Mouse (Mus musculus) common myeloid progenitor, adult 5-6 weeks (primary cell): Measurements from ENCODE around the gene Cenpf. TPM values are rescaled to one million over a fixed set of nuclear protein-coding genes. Genes with fewer than 3 reads are reported as not detected.

Experiments used
- ATAC-seq: replicated peaks from 2 replicates; pipeline ENCODE4 v1.8.0; 2016; ENCODE audit warnings: low read depth, mild to moderate bottlenecking, moderate TSS enrichment, inconsistent platforms; ENCODE audit not compliant: poor library complexity, severe bottlenecking
- total RNA-seq: library from RNA; stranded (forward); fragments of 200-1000, 187-1606 nt; gene quantifications from 2 replicates; pipeline ENCODE4 v1.2.3, GENCODE M21; 2017

Gene Cenpf
- 54.4 and 83.6 TPM in 2 replicates for total RNA-seq

DNA sequence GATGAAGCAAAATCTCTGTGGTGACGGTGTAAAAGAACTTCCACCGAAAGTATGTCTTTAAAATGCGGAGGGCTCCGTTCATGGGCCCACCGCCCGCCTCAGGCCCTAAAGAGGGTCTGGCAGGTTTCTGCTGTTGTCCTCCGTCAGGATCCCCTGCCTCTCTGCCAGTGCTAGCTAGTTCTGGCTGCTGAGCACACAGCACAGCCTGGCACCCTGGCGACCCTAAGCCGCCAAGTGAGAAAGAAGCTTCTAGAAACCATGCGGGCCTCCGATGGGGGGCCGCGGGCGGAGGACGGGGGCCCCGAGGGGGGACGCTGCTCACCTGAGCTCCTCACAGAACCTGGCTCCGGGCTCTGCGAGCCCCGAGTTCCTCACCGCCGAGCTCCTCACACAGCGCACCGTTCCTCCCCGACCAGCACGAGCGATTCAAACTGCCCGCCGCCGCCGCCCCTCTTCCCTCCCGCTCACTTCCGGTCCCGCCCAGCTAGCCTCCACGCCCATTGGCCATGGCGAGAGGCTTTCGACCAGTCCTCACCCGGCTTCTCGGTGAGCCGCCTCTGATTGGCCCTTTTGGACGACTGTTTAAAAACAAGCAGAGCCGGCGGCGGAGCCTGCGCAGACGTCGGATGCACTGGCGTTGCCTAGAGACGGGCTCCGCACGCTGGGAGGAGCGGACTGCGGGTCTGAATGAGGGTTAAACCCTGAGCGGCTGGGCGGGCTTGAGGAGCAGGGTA, at the start of gene Cenpf:
TSS of gene Cenpf (minus strand) at position 433 of the 734 bp plus-strand sequence.
- peak; percentile 99 for ATAC-seq

DNA sequence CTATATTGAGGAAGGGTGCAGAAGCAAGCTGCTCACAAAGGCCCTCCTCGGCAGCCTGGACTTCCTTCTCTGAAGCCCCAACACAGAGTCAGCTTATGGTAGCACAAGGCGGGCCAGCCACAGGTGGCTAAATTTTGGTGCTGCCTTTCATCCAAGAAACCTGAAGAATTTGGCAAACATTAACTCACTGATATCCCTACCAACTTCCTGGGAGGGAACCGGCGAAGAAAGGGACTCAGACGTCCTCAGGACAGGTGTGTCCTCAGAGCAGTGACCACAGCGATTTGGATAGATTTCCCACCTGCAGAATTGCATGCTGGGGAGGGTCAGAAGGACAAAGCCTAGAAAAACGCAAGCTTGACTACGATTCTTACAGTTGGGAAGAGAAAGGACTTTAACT, 44.3 kb upstream of the Cenpf start:
- no peak for ATAC-seq

DNA sequence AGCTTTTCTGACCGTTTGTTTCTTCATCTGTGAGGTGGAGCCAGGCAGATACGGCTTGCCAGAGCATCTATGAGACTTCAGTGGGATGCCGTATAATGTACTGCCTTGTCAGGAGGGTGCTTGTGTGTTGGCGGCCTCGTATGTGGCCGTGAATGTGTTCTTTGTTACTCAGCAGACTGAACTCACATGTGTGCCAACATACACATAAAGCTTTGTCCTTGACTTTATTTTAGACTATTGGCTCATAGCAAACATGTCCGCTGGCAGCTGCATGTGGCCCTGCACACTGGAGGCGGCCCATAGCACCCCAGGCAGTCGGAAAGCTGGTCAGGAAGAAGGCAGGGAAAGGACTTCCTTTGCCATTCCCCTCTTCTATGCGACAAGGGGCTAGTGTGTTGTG, 43.8 kb upstream of the Cenpf start:
- no peak for ATAC-seq

DNA sequence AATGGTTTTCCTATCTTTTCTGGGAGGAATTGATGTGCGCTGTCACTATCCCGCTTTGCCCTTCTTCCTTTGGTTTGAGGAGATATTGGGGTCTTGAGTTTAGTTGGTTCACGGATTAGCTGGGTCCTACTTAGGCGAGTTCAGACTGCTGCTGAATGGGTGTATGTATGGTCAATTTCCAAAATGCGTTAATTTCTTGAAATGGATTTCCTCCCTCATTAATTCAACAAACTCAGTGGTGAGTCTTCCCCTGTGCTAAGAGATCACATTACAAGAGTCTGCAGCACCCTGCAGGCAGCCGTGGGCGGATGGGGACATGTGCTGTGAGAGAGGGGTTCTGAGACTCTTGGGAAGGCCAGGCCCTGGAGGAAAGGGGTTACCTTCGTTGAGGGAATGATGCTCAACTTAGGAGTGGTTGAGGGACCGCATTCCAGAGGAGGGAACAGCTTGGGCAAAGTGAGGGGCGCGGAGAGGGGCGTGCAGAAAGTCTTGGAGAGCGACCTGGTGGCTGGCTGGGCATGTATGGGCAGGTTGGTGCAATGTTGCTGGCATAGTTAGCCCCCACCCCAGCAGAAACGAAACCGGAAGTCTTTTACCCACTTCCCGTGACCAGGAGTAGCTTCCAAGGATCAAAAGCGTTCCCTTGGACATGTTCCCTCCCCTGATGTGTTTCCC, 41.4 kb upstream of the Cenpf start:
- ATAC-seq, result no peak

DNA sequence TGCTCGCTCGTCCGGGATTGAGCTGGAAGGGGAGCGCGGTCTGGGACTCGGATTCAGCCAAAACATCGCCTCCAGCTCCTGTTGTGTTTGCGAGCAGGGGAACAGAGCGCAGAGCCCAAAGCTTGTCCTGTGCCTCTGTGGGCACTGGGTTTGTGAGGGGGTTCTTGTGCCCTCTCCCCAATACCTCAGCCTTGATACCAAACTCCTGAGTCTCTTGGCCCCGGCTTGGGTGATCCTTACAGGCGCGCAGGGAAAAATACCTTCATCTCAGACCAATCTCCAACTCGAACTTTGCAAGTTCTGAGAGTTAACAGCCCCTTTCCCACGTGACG, 40.9 kb upstream of the Cenpf start:
- ATAC-seq, result no peak

DNA sequence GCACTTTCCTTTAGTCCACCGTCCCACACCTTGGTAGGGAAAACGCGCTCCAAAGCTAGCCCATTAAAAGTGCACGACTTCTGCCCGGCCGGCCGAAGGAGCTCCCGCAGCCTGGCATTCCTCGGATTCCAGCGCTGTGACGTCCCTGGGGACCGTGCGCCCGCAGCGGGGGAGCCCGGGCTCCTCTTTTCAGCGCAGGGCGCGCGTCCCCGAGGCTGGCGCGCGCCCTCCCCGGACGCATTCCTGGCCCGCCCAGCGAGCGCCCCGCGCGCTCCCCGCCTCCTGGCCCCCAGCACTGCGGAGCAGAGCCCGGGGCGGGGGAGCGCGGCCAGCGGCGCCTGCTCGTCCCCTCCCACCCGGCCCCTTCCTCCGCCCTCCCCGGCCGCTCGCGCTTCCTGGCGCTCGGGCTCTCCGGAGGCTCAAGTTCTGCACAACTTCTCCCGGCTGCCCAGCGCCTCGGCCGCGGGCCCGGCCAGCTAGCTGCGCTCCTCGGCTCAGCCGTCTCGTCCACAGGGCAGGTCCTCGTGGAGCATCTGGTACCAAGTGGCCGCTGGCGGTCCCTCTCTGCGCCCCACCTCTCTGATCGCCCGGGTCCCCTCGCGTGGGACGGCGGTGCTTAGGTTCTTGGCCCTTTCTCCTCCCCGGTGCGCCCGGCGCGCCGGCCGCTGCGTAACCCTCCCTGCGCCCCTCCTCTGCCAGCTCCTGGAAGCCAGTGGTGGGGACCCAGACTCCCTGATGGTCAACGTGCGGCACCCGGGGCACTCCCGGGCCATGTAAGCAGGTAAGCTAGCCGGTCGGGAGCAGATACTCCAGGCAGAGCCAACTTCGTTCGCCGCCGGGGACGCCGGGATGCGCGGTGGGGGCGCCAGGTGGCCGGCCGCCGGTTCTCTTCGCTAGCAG, 40.2 kb upstream of the Cenpf start, which contains the start of gene Ptpn14:
TSS of gene Ptpn14 (plus strand) at position 385 of the 900 bp plus-strand sequence.
- ATAC-seq, result peak; percentile 55

DNA sequence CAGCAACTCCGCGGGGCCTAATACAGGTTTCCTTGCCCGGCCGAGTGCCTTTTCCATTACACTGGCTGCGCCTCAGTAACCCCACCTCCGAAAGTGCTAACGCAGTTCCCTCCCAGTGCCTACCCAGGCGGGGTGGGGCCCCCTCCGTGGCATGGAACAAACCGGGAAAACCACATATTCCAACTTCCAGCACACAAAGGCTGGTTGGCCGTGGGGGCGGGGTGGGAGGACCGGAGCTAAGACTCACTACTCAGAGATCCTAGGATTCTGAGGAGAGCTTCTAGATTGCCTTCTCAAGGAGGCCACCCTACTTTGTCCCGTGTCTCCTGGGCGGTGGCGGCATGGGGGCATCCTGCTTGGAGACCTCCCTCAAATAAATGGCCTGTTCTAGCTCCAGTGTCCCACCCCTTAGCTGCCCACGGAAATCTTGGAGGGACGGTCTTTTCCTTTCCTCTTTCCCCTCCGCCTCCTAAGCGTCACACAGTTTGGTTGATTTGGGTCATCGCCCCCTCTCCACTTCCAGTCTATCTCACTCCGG, 39.5 kb upstream of the Cenpf start:
- ATAC-seq, result 0 out of 2 replicates have a peak, but pooled peaks have one; percentile 7

DNA sequence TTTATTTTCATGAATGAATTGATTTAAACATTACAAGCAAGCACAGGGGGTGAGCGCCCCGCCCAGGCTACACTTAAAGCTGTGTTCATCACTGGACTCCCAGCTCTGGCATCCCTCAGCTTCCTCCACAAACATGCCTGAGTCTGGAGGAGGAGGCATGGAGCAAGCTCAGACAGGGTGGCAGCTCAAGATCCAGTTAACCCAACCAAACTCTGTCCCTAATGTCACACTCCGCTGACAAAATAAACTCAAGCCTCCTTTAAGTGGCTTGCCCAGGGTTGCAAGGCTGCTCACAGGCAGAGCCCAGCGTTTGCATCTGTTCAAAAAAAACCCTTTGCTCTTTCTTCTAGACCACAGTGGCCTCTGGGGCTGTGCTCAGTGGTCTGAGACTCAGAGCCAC, 38.2 kb upstream of the Cenpf start:
- ATAC-seq, result no peak

DNA sequence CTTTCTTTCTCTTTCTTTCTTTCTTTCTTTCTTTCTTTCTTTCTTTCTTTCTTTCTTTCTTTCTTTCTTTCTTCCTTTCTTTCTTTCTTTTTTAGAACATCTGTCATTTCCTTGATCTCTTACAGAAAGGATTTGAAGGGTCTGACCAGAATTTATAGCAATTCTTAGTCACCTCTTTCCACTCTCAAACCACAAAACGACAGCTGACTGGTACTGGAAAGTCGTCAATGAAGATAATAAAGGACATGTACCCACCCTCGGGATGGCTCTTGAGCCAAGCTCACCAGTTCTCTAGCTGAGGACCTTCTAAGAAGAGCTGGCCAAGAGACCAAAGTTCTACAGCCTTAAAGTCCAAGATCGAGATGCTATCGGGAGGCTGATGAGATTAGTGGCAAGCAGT, 30.7 kb upstream of the Cenpf start:
- ATAC-seq, result no peak

DNA sequence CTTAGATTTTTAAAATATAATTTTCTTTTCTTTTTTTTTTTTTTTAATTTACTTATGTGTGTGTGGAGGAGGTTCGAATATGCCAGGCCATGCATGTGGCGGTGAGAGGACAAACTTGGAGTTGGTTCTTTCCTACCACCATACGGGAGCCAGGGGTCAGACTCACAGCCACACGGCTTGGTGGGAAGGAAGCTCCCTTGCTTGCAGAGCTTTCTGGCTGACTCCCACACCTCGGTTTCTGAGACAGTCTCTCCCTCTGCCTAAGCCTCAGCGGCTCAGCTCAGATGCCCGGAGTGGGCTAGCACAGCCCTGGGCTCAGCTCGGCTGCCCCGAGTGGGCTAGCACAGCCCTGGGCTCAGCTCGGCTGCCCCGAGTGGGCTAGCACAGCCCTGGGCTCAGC, 29.7 kb upstream of the Cenpf start:
- ATAC-seq, result no peak

DNA sequence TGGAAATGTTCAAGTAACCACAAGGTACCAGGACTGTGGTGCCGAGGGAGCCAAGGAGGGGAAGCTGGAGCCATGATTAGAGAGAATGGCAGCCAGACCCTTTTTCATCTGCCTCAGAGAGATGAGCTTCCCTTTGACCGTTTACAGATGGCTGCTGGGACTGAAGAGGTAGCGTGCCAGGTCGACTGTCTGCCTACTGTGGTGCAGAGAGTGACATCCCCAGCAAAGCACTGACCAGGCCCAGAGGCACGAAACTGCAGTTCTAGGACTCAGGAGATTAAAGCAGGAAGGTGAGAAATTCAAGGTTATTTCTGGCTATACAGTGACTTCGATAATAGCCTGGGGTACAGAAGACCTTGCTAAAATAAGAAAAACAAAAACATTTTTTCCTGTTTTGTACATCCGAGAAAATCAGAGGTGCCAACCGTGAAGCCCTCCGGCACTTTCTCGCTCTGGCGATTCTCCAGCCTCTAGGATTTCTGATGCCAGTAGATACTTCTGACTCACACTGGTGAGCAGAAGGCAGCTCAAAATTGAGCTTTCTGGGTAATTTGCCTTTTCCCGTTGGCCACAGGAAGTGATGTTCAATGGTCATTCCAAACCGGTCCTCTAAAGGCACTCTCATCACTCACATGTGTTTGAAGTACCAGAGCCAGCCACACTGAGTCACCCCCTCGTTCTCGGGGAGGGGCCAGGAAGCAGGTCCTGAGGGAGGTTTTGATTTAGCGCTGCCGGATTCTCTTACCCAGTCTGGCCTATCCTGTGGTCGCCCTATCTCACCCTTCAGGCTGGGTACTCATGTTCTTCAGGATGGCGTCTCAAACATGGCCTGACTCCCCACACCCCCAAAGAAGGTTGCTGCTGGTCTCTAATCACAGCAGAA, 28.3 kb upstream of the Cenpf start:
- peak; percentile 89 for ATAC-seq

DNA sequence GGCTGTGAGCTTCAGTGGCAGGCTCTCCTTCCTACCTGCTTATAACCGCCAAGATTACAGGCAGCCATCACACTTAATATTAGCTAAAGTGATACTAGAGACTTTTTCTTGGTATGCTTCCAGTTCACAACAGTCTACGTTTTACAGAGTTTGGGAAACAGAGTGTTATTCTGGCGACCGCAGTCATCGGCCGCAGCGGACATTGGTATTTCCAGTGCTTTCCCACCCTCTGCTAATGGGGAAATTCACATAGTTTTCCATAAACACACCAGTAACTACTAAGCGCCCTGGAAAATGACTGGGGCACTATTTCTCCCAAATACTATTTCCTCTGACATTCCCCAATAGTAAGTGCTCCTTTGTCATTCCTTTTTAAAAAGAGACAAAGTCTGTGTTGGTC, 21.1 kb upstream of the Cenpf start:
- ATAC-seq, result no peak

DNA sequence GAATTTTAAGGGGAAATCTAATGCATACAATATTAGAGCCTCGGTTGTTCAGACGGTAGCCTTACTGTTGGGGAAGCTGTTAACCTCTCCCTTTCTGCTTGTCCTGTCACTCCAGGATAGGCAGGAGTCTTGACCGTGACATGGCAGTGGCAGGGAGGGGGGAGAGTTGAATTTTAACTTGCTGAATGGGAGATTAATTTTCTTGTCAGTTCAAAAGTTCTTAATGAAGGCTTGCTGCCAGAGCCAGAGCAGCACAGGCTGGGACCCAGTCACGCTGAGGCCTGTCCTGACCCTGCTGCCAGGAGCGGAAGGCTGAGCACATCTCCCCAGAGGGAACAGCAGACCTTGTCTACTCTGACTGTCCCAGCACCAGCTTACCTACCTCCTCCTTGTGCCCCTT, 19.5 kb upstream of the Cenpf start:
- ATAC-seq, result 0 out of 2 replicates have a peak, but pooled peaks have one; percentile 12

DNA sequence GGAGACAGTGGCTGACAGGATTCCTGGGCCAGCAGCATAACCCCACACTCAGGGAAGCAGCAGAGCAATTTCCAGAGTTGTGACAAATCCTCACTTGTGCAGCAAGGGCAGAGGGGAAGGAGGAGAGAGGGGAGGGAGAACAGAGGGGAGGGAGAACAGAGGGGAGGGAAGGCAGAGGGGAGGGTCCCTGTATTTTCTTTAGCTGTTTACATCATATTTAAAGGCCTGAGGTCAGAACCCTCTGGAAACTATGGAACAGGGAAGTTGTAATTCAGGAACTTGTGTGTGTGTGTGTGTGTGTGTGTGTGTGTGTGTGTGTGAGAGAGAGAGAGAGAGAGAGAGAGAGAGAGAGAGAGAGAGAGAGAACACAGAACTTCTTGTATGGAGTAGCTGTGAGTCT, 19.1 kb upstream of the Cenpf start:
- ATAC-seq, result peak; percentile 58

DNA sequence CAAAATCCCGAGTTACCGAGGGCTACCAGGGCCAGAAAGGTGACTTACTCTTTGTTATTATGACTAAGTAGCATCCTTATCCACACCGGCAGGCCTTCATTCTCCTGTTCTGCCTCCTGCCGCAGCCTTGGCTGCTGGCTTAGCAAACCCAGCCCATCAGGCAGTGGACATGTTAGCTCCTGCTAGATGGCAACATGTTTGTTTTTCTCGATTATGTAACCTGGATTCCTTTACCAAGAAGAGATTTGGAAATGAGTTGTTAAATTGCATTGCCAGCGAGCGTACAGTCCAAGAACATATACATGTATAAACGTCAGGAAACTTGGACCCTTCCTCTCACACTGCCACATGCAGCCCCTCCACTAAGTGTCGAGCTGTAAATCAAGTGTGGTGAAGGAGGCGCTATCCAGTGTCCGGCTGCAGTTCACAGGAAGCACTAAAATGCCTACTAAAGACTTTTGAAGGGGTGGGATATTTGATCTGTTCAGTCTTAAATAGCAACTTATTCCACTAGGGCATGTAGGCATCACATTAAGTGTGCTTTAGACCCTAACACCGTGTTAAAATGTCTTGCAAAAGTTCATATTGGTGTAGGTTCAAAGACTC, 18.3 kb upstream of the Cenpf start:
- ATAC-seq, result no peak

DNA sequence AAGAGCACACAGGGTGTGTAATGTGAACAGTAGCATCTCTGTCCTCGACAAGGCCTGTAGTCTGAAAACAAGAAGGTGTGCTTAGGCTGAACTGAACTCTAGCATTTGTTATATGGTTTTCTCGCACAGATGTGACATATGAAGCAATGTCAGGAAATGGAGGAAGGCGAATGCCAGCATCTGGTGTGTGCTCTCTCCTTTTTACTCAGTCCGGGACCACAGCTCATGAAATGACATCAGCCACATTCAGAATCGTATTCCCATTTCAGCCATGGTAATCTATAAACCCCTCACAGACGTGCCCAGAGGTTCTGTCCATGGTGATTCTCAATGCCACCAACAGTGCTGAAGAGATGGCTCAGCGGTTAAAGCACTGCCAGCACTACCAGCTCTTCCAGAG, 15.7 kb upstream of the Cenpf start:
- no peak for ATAC-seq

DNA sequence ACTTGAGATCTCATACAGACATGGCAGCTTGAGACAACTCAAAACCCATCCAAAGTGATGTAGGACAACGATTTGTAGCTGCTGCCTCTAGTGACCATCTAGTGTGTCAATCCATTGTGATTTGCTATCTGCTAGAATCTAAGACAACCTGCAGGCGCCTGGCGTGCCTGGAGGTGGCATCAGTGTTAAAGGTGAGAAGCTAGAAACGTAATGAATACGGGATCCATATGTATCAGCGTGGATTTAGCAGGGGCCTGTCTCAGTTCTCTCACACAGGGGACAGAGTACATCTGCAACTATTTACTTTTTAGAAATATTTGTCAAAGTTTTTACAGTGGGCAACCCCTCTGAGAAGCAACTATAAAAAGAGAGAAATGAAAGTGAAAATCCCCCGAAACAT, 15.3 kb upstream of the Cenpf start:
- no peak for ATAC-seq

DNA sequence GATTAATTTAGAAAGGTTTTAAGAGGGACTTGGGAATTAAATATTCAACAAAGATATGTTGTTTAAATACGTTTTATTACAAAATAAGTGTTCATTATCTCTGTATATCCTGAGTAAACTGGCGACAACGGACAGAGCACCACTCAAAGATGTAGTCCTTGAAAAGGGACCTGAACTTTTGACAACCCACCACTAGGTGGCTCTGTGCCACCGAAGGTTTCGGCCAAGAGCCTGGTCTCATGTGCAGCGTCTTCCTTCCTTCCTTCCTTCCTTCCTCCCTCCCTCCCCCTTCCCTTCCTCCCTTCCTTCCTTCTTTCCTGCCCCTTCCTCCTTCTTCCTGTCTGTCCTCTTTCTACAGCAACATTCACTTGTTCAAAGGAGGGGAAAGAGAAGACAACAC, 13.1 kb upstream of the Cenpf start:
- ATAC-seq, result peak; percentile 80

DNA sequence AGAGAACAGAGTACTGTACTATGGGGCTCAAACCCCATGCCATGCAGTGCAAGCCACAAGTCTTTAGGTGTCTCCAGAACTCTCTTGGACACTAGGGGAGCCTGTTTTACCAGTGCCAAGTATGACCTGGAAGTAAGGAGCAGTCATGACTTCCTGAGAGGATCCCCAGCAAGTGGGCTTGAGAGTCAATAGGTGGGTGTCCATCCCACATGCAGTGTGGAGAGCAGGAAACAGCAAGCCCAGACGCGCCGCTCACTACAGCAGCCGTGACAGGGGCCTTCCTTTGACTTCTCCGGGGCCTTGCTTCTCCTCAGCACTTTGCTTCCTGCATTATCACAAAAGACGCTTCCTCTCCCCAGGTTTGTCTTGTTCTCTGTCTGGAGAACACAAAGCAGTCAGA, 12.3 kb upstream of the Cenpf start:
- no peak for ATAC-seq
